Mouse (Mus musculus) kidney, adult 2 months (tissue): Measurements from ENCODE around the gene Trpc5os.

Source experiments
- CTCF ChIP-seq: fragments of 200-500 bp; conservative IDR thresholded peaks from 2 replicates; pipeline ENCODE4 v1.5.1; 2011; ENCODE audit warnings: low read depth, mild to moderate bottlenecking, control low read depth, low read length, moderate library complexity, mixed read lengths; ENCODE audit not compliant: insufficient read depth, insufficient read length
- POLR2A ChIP-seq: fragments of 200-500 bp; IDR thresholded peaks from one replicate; pipeline ENCODE4 v1.6.1; 2011; ENCODE audit warnings: low read depth, low read length, control low read depth

GRCm38 (mm10) chrX:144456281-144456680 lies at the start of gene Trpc5os:
- TF ChIP-seq POLR2A (no peak), CTCF (no peak)
